Mouse (Mus musculus) right cerebral cortex, adult 18-20 months (tissue): ENCODE data around the gene Dnm2.

Experiments used
- DNase-seq: peaks from one replicate; pipeline ENCODE4 v3.0.0; 2022; ENCODE audit warnings: mixed read lengths

Dnm2 gene

GRCm38 (mm10) chr9:21424631-21425555 is at the start of gene Dnm2:
Dnm2 (plus strand) TSS chr9:21424908.
- peak; percentile 99 for DNase-seq

GRCm38 (mm10) chr9:21379195-21379594 is 45.5 kb upstream of the Dnm2 start:
- no peak for DNase-seq

DNA sequence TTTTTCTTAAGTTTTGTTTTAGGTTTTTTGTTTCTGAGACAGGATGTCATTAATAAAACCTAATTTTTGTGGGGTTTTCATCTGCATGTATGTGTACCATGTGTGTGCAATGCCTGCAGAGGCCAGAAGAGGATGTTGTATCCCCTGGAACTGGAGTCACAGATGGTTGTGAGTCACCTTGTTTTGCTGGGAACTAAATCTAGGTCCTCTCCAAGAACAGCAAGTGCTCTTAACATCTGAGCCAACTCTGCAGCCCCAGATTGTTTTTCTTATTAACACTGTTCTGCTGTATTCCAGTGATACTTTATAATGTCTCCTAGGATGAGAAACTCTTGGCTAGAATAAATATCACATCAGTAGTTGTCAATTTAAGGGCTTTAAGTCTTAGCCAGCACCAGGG is 43.8 kb upstream of the Dnm2 start:
- no peak for DNase-seq

- DNase-seq: no peak
These were observed 40.7 kb upstream of the Dnm2 start for GRCm38 (mm10) chr9:21383966-21384365.

GRCm38 (mm10) chr9:21392646-21393175 is 32.0 kb upstream of the Dnm2 start:
- DNase-seq: no peak

- DNase-seq: no peak
These were observed 29.0 kb upstream of the Dnm2 start for GRCm38 (mm10) chr9:21395692-21396091.

DNA sequence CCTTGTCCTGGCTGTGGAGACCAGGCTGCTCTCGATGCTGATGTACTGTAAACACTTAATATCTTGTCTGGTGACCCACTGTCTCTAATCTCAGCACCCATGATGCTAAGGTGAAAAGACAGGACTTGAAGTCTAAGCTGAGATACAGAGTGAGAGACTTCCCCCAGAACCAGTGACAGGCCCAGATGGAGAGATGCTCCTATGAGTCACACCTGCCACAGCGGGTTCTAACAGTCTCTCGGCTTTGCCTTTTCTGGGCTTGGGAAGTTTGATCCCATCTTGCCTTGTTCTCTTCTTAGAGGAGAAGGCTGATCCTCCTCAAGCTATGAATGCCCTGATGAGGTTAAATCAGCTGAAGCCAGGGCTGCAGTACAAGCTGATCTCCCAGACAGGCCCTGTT is 27.5 kb upstream of the Dnm2 start:
- no peak for DNase-seq

- DNase-seq: no peak
These were observed 23.7 kb upstream of the Dnm2 start for GRCm38 (mm10) chr9:21401042-21401441.

- DNase-seq: no peak
These were observed 21.9 kb upstream of the Dnm2 start for GRCm38 (mm10) chr9:21402764-21403253.

DNA sequence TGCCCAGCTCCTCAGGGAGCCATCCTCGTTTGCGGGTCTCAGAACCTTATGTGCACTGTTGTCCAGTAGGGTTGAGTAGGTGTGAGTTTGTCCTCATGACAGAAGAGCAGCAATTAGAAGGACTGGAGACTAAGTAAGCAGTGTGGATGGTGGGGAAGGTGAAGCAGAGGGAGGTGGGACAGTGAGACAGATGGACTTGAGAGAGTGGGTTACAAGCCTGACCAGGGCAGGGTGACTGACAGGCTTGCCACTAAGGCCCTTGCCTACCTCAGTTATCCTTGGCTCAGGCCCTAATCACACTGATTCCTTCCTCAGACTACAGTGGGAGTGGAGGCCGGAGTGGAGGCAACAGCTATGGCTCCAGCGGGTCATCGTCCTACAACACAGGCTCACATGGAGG is 21.0 kb upstream of the Dnm2 start:
- DNase-seq: no peak

DNA sequence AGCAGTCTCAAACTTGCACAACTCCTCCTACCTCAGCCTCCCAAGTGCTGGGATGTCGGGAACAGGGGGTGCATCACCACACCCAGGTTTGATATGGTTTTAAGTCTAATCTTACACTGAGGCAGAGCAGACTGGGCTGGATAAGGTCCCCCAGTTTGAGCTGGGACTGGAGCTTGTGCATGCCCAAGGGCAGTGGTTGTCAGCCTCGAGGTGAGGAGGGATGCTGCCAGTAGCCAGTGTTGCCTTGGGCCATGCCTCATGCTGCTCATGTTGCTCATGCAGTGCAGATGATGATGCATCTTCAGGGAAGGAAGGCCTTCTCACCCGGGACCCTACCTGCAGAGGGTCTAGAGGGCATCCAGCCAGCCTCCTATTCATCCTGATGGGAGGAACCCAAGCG is 19.2 kb upstream of the Dnm2 start:
- DNase-seq: no peak

GRCm38 (mm10) chr9:21407951-21408350 is 16.8 kb upstream of the Dnm2 start:
- no peak for DNase-seq

- DNase-seq: no peak
These were observed 16.1 kb upstream of the Dnm2 start for GRCm38 (mm10) chr9:21408624-21409023.

GRCm38 (mm10) chr9:21409592-21410317 is 15.0 kb upstream of the Dnm2 start:
- peak; percentile 79 for DNase-seq

DNA sequence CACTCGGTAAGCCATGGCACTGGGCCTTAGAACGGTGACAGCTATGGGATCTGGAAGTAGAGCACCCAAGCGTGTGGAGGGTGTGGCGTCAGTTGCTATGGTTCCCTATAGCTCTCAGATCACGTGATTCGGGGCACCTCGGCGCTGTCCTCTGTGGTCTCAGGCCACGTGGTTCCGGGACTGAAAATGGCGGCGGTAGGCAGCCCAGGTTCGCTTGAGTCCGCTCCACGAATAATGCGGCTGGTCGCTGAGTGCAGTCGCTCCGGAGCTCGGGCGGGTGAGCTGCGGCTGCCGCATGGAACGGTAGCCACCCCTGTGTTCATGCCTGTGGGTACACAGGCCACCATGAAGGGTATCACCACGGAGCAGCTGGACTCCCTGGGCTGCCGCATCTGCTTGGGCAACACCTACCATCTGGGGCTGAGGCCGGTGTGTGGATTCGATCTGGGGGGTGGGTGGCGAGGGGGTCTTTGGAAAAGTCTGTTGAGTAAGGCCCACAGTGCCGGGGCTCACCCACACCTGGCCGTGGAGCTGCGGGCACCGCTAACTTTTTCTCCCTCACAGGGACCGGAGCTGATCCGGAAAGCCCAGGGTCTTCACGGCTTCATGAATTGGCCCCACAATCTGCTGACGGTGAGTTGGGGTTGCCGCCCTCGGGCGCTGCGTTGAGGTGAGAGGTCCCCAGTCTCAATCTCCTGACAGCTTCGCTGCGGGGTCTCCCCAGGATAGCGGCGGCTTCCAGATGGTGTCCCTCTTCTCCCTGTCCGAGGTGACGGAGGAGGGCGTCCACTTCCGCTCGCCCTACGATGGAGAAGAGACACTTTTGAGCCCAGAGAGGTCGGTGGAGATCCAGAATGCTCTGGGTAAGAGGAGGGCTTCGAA is 12.8 kb upstream of the Dnm2 start, which contains the start of gene Qtrt1:
Gene Qtrt1 (plus strand): TSS at position 169 of the 882 bp plus-strand sequence.
- peak; percentile 92 for DNase-seq

DNA sequence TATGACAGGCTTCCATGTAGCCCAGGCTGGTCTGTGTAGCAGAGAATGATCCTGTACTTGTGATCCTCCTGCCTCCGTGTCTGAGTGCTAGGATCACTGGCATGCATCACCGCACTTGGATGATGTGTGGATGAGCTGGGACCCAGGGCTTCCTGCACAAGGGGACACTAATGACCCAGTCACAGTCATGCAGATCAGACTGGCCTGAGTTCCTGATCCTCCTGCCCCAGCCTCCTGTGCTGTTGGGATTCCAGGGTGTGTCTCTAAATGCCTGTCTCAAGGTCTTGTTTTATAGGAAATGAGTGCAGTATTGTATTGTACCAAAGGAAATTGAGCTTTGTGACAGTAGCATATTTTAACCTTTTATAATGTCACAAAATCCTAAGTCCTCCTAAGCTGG is 6.8 kb upstream of the Dnm2 start:
- no peak for DNase-seq

DNA sequence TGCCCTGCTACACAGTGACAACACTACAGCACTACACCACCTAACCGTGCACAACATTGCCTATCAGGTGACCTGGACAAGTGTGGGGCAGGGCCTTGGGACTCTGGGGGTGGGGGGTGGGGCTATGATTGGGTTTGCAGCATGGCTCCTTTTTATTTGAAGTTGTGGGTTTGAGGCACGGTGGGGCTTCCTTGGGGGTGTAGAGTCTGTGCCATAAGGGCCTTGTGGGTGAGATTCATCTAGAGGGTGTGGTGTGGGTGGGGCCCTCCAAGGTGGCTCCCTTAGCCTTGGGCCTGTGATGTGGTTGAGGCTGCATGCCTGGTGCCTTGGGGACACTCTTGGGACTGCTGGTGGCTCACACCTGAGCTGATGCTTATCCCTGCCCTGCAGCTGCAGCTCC is 5.1 kb upstream of the Dnm2 start:
- no peak for DNase-seq

DNA sequence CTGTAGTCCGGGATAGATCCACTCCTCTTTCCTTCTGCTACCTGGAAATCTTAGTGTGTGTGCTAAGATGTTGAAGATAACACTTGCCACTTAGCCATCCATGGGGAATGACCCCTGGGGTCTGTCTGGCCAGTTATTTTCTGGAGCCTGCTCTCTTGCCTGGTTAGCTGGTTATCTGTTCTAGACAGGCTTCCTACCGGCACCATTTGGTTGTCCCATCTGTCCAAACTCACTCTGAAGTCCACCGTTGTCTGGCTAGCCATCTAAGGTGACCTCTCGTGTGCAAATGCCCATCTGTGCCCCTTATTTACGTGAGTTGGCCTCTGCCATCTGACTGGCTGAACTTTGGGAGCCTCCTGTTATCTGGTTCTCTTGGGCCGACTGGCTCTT is 843 bp downstream of the Dnm2 start:
- no peak for DNase-seq

DNA sequence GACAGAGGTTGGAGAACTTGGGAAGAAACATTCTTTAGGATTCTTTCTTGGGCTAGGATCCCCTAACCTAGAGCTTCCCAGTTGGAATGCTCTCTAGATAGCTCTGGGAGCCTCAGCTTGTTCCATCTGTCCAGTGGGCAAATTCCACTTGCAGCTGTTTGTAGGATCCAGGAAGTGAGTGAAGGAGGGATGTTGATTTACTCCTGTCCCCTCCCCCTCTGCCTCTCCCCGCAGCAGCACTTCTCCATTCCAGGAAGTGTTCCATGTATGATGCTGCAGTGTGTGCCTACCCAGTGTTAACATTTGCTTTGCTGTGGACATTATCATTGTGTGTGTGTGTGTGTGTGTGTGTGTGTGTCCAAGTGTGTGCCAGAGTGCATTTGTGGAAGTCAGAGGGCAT is 1.3 kb downstream of the Dnm2 start:
- no peak for DNase-seq

GRCm38 (mm10) chr9:21426525-21426924 is 1.8 kb downstream of the Dnm2 start:
- no peak for DNase-seq

DNA sequence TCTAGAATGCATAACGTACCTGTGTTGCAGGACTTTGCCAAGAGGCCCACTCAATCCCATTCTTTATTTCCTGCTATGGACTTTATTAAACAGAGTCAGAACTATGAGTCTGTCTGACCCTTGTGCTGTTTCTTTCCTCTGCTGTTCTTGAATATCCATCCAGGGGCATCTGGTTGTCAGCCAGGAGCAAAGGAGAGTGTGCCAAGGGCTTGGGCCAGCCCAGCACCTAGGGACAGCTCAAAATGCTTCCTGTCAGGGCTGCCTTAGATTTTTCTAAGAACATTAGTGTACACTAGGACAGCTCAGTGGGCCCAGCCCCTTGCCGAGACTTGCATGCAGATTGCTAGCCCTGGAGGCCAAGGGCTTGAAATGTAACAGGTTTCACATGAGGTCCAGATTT is 3.1 kb downstream of the Dnm2 start:
- no peak for DNase-seq

DNA sequence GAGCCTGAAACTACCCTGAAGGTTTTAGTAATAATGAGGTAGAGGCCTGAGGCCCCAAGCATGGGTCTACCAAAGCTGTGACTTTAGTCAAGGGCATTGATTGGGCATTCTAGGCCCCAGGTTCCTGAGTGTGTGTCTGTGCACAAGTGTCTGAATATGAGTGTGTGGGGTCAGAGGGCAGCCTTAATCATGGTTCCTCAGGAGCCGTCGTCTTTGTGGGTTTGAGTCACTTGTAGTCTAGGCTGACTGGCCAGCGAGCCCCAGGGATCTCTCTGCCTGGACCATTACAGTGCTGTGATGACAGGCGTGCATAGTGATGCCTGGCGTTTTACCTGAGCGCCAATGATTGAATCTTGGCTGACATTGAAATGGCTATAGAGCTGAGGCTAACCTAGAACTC is 3.5 kb downstream of the Dnm2 start:
- no peak for DNase-seq

DNA sequence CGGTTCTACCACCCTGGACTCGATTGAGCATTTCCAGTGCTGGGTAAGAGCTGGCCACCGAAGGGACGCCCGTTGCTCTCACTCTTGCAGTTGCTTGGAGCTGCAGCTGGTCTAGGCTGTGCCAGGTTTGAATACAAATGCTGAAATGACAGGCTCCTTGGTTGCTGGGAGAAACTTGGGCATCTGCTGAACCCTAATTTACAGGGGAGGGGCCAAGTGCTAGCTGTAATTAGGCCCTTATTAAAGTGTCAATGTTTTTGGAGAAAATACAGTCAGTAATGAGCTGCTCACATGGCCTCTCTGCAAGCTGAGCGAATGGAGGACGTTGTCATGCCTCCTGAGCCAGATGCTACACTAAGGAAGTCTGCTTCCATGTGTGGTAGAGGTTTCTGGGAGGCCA is 6.0 kb downstream of the Dnm2 start:
- DNase-seq: no peak
